Mouse (Mus musculus) cerebellum, postnatal 10 days (tissue): ENCODE data around the gene Rbbp4.
"Not testable (repeated sequence)": the region's sequence is repeated elsewhere in the genome, so short reads cannot be mapped to it uniquely, and the experiment has no call there.

Experiments
- DNase-seq, 2 experiments: peaks; one replicate each; pipeline ENCODE4 v3.0.0; 2021; ENCODE audit warnings: mixed read lengths in 2 of 2

The Rbbp4 gene

DNA sequence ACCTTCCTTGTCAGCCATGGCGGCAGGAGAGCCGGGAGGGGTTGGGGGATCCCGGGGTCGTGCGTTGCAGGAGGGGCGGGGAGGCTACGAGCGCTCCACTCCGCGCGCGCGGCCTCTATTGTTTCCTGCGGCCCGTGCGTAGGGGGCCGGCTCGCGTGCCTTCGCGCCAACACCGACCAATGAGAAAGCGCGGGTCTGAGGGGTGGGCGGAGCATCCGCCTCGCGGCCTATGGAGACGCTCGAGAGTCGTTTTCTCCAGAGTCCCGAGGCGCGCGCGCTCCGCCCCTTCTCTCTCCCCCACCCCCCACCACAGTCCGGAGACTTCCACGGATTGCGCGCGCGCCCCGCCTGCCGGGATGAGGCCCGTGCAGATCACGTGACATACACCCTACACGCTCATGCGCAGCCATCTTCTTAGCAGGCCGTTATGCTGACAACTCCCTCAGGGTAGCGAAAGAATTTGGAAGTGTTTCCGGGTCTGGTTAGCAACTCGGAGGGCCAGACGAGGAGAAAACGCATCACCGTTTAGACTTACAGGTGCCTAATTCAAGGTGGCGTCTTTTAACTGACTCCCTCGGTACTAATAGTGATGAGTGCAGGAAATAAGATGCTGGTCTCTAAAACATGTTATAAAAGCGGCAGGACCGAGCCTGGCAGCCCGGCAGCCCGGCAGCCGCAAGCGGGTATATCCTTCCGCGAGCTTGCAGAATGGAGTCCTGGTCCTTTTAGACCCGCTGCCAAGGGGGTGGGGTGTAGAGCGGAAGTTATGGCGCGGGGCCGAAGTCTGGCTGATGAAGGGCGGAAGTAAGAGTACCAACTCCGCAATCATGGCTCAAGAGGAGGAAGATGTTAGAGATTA lies at the start of gene Rbbp4, which contains the start of gene Zbtb8os:
Gene Rbbp4 (minus strand): TSS at position 155 of the 859 bp plus-strand sequence.
Gene Zbtb8os (plus strand): TSS at position 480 of the 859 bp plus-strand sequence.
- DNase-seq: peak; percentile 99

DNA sequence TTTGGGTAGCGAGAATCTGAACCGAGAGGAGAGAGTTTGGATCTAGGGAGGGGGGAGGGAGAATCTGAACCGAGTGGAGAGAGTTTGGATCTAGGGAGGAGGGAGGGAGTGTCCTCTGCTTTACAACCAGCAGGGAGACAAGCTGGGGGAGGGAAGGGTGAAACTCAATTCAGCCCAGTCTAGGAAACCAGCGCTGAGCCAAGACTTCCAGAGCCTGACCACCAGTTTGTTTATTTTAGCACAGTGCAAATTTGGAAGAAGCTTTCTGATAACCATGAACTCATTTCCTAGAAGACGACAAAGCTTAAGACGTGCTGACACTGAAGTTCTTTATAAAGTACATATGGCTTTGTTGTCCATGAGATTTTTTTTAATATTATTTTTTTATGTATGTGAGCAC lies 49.3 kb upstream of the Rbbp4 start:
- no peak for DNase-seq

DNA sequence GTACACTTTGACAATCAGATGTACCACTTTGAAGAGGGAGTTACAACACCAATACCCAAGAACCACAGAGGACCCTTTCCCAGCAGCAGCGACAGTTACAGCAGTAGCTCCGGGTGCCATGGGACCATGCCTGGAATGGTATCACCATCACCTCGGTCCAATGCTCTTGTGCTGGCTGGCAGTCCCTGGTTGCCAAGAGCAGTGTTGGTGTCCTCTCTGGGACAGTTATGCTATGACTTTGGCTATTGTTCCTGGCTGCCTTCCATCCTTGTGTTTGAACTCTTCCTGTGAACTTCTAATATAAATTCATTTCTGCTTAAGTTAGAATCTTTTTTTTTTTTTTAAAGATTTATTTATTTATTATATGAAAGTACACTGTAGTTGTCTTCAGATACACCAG lies 48.4 kb upstream of the Rbbp4 start:
- no peak for DNase-seq

DNA sequence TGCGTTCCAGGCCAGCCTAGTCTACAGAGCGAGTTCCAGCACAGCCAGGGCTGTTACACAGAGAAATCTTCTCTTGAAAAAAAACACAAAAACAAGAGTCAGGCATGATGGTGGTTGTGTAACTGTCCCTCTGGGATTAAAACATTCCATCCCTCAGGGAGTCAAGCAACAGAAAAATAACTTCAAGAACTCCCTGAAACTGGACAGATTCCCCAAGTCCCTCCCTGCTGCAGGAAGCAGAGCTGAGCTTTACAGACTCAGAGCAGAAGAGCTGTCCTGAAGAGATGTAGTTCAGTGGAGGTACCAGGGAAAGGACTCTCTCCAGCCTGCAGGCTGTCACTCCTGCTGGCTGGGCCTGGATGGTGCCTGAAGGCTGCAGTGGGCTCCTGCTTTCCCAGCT lies 47.3 kb upstream of the Rbbp4 start:
- no peak for DNase-seq

DNA sequence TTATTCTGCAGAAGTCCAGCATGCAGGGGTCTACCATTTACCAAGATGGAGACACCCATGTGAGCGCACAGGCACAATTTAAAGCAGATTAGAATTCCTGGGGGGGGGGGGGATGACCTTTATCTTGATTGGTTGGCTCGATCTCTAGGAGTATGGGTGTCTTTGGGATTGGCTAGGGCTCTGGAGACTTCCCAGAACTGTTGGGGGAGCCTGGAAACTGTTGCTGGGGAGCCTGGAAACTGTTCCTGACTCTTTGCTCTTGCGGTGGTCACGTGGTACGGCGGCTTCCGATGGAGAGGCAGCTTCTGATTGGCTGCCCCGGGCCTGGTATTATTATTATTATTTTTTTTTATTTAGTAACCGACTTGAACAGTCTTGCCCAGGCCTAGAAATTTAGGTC lies 46.9 kb upstream of the Rbbp4 start:
- DNase-seq: no peak

DNA sequence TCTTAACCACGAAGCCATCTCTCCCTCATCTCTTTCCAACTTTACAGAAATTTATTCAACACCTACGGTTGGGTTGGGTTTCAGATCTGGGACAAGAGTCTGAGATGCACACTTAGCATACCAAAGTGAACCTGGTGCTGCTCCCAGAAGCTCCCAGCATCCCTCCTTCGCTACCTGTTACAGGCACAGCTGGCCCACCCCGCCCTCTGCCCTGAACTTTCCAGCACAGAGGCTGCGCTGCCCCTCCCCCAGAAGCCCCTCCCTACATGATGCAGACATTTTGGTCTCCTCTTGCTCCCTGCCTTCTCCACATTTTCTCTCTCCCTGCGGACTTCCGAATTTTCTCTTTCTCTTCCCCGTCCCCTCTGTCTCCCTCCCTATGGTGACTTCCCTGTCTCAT lies 46.0 kb upstream of the Rbbp4 start:
- DNase-seq: no peak

DNA sequence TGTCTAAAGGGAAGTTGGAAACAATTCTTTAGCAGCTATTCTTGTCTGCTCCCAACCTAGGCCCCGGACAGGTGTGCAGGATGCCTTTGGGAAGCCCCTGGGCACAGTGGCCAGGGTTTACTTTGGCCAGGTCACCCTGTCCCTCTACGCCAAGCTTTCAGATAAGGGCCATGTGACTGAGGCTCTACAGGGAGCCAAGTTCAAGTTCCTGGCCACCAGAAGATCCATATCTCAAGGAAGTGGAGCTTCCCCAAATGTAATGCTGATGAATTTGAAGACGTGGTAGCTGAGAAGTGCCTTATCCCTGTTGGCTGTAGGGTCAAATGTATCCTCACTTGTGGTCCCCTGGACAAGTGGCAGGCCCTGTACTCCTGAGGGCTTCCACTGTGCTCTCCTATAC lies 44.6 kb upstream of the Rbbp4 start:
- DNase-seq: no peak

DNA sequence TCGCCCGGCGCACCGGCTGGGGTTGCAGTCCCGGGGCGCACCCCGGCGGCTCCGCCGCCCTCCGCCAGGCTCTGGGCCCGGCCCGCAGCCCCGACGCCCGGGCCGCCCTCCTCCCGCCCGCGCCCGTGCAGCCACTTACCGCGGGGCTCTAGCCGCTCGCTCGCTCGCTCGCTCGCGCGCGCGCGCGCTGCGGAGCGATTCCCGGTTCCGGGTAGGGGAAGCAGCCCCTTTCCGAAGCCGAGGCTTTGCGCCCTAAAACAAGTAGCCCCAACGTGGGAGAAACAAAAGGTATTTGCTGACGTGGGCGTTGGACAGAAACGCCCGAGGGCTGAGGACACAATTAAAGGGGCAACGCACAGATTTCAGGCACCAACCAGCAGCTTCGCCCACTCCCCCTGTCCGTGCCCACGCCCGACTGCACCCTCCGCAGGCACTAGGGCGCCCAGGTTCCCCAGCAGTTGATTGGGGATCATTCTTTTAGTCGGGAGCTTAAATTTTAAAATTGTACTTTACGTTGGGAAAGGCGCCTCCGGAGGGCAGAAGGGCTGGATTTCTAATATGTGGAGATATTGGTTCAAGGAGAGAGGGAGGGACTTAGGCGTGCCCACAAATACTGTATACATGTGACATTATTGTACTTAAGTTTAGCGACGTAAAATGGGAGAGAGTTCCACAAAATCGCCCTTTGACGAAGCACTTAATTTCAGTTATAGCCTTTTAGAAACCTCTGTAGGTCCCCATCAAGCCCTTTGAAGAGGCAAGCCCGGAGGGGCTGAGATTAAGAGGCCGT lies 42.6 kb upstream of the Rbbp4 start, which contains the start of gene Zbtb8a:
Gene Zbtb8a (minus strand): TSS at position 516 of the 790 bp plus-strand sequence.
- DNase-seq: peak; percentile 77 to 78

DNA sequence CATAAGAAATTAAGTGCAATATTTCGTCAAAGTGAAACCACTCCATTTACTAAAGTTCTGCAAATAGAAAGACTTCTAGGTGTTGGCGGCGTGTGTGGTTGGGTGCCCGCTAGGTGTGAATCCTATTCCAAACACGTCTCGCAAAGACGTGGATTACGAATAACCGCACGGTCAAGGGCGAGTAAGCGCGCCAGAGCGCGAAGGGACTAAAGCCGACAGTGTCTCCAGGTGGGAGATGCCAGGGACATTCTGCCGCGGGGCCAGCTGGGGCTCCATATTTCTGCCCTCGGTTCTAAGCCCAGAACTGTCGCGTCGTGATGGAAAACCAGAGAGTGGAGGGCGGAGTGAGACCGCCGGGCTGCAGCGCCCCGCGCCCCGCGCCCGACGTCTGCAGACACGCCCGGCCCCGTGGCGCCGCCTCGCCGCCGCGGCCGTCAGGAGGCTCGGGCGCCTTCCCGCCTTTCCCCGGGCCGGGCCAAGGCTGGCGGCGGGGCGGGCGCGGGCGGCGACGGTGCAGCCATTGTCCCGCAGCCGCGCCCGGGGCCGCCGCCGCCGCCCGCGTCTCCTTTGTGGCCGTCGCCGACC lies 41.9 kb upstream of the Rbbp4 start:
- DNase-seq: peak; percentile 73 to 78

DNA sequence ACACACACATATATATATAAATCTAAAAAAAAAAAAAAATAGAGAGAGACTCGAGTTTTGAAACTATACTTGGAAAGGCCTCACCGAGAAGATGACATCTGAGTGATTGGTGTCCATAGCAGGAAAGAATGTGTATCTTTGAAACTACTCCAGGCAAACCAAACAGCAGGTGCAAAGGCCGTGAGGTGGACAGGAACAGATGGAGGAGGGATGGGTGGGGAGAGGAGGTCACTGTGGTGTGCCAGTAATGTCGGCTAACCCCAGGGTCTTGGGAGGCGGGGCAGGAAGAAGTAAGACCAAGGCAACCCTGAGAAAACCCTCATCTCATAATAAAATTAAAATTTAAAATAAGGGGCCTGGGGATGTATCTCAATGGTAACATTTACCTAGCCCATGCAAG lies 40.7 kb upstream of the Rbbp4 start:
- DNase-seq: peak; percentile 31 to 56

DNA sequence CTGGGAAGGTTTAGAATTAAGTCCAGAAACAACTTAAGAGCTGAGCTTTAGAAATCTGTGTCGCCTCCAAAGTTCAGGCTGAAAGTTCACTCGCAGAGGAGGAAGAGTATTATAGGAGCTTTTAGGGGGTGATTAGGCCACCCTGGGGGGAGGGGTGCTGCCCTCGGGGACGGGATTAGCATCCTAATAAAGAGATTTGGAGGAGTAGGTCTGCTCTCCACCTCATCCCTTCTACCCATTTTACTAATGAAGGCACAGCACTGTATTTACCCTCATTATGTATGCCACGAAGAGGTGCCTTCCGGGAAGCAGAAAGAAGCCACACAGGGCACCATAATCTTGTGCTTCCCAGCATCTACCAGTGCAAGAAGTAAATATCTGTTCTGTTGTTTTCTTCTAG lies 39.8 kb upstream of the Rbbp4 start:
- no peak for DNase-seq

DNA sequence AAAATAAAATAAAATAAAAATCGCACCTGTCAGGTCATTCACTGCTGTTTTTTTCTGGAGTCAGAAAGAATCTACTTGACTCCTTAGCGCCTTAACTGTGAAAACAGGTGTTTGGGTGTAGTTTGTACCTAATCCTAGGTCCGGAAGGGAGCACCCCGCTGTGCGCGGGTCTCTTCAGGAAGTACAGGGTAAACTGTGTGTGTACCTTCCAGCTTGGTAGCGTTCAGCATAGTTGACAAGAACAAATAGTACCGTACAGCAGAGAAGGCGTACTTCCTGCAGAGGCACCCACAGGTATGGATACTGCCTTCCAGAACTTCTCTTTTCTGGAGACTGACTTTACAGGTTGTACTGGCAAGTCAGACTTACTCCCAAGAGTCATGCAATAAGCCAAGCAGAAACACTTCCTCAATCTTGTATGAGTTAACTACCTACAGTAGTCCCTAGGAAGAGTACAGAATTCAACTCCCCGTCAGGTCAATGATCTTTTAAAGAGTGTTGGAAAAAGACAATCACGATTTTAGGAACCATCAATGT lies 39.1 kb upstream of the Rbbp4 start:
- DNase-seq: no peak

DNA sequence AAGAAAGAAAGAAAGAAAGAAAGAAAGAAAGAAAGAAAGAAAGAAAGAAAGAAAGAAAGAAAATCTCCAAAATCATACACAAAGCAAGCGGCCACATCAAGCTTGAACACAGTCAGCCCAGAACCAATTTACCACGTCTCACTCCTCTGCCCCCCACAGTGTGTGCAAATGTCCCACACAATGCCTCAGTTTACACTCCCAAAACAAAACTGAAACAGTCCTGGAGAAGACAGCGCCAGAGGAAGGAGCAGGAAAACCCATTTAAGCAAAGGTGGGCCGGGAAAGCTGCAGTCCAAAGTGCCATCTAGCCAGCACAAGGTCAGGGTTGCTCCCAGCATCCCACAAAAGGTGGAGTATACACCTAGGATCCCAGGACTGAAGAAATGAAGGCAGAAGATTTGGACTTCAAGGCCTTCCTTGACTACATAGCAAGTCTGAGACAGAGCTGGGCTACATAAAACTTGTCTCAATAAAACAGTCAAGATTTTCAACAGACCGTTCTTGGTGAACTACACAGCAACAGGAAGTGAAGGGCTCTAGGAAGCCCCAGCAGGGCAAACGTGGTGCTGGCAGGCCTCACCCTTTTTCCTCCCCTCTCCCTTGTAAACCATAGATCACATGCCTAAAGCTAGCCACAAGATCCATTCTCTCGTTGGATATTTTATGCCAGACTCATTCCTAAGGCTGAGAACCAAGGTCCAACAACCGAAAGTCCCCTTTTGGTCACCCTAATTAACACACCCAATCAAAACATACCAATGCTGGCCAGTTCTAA lies 38.2 kb upstream of the Rbbp4 start:
- DNase-seq: no peak

DNA sequence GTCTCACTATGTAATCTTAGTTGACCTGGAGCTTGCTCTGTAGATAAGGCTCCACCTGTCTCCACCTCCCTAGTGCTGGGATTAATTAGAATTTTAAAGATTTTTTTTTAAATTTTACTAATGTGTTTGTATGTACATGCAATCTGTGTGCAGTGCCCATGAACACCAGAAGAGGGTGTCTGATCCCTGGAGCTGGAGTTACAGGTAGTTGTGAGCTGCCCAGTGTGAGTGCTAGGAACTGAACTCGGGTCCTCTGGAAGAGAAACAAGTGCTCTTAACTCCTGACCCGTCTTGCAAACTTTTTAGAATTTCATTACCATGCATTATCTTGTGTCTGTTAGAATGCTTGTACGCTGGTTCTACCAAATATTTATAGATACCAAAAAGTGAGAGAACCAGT lies 36.2 kb upstream of the Rbbp4 start:
- DNase-seq: no peak

DNA sequence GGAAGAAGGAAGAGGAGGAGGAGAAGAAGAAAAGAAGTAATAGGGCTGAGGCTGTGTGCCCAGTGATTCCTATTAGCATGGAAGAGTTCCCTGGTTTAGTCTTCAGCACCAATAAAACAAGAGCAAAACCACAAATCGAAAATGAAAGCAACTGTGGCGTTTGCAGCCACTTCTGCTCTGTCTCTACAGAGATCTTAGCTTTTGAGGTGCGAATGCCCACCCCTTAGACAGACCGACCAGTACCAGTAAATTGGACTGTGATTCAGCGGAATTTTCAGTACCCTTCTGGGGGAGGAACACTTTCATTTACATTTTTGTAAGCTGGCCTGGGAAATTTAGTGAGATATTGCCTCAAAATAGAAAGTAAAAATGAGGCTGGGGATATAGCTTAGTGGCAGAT lies 30.1 kb upstream of the Rbbp4 start:
- no peak for DNase-seq

DNA sequence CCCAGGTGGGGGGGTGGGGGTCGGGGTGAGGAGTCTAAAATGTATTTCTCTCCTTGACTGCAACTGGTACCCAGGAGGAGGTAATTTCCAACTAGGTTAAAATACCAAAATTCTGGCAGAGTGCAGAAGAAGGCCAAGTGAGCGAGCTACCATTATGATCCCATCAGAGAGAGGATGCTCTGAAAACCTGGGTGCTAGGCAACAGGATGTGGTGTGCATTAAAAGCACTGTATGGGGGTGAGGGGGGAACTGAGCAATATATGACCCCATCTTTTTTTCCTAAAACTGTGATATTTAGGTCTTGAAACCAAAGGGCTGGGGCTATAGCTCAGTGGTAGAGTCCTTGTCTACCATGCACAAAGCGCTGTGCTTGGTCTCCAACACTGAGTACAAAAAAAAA lies 29.2 kb upstream of the Rbbp4 start:
- DNase-seq: no peak

DNA sequence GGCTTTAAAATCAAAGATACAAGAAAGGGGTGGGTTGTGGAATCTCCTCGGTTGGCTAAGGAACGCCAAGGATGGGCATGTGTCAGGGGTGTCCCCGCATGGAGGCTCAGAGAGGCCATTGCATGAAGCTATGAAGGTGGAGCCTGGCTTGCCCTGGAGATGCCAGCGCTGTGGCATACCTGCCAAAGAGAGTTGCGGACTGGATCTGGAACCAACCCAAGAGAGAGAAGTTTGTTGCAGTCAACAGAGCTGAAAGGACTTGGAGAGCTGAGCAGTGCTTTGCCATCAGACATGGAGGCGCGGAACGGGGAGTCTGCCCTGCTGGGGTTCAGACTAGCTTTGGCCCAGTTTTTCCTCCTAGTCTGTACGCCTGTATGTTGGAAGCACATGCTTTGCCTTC lies 28.3 kb upstream of the Rbbp4 start:
- DNase-seq: no peak

DNA sequence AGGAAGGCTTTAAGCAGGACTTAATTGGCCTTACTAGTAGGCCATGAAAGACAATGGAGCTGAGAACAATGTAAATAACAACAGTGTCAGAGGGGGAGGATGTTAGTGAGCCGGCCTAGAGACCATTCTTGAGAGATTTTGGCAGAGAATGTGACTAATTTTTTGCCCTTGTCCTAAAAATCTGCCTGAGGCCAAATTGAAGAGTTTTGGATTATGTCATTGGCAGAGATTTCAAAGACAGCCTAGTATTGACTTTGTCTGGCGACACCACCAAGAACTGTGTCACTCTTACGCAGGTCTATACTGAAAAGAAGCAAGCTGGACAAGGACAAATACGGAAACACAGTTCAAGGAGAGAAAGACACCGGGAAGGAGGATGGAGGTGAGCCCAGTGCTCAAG lies 27.6 kb upstream of the Rbbp4 start:
- DNase-seq: no peak

DNA sequence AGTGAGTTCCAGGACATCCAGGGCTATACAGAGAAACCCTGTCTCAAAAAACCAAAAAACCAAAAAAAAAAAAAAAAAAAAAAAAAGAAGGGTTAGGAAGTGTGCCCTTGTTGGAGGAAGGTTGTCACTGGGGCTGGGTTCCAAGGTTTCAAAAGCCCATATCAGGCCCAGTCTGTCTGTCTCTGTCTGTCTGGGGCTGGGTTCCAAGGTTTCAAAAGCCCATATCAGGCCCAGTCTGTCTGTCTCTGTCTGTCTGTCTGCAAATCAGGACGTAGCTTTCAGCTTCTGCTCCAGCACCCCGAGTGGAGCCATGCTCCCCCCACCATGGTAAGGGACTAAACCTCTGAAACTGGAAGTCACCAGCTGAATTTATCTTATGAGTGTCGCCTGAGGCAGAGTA lies 27.1 kb upstream of the Rbbp4 start:
- not testable (repeated sequence) for DNase-seq

DNA sequence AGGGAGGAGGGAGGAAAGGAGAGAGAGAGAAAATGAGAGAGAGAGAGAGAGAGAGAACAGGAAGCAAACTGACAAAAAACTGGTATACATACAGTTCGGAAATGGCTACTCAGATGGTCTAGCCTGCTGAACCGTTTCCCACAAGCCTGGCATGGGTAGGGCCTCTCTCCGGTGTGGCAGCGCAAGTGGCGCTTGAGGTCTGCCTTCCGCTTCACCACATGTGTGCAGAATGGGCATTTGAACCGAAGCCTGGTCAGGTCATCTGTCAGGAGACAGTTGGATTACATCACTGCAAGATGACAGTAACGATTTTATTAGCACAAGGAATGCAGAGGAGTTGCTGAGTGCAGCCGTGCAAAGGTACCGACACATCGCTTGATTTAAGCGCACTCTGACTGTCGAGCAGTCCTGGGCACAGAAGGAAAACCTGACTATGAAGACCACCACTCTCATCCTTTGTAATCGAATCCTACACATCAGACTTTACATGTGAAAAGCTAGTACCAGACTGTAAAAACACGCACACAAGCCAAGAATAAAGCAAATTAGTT lies 22.5 kb upstream of the Rbbp4 start:
- DNase-seq: no peak

DNA sequence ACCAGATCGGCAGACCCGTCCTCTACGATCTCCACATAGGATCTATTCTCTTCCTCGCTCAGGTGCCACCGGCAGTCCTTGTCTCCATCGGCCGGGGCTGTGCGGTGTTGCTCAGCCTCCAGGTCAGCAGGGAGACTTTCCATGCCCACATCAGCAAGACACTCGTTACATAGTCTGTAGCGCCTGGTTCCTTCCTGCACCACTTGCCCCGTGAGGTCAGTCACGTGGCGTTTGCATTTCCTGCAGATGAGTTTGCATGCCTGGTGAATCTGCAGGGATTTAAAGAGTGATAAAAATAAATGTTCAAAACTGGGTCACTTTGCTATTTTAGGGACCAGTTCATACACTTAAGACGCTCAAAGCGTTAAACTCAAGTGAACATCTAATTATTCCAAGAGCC lies 19.1 kb upstream of the Rbbp4 start:
- DNase-seq: no peak

DNA sequence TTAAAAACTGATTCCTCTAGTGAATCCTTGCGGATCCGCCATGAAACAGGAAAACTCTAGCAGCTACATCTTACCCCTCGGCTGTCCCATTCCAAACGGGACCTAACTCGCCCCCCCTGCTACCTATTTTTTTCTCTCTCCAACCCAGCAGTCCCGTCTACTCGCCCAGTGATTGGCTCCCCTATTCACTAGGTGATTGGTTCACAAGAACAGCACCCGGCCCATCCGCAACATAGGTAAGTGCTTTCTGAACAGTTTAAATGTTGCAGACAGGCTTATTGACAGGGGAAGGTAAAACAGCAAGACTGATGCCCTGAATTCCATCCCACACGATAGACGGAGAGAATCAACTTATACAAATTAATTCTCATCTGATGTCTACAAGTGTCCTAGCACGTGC lies 18.0 kb upstream of the Rbbp4 start:
- DNase-seq: no peak
